9 mouse cellular contexts compared by ENCODE assay signal in genomic region chr5:105717294-105717693, GRCm38 (mm10). TPM values are rescaled to one million over a fixed set of nuclear protein-coding genes. Genes with fewer than 3 reads are reported as not detected.
DNase-seq lines count a peak whose midpoint lies in the region; ATAC-seq and TF ChIP-seq lines count a peak whose summit lies in the region.
"Had no signal": no experiment of that assay in that cellular context is flagged by ENCODE, and none has a peak within 500 bp of the region (broad histone marks: within the 10 kb centered on the region; RNA-seq: fewer than 3 reads in every experiment).

No protein-coding gene starts in this region.

- no peak overlapping the region for H3K9ac ChIP-seq in midbrain, embryonic 11.5 days (ENCODE audit: low read length)
- H3K9ac ChIP-seq in stomach, postnatal 0 days (ENCODE audit: low read length) = peak overlapping the region; percentile 13; the same call in 1 of the 2 replicates

- TF ChIP-seq EP300 in stomach, postnatal 0 days (optimal IDR thresholded peaks at IDR 0.05) = no peak

- DNase-seq in heart, adult 18-20 months = peak; percentile 22 to 39
- no peak for DNase-seq in heart, postnatal 25 days (ENCODE audit: low spot score)
- no peak for DNase-seq in midbrain, embryonic 10.5 days (ENCODE audit: low spot score)
- no peak for DNase-seq in midbrain, embryonic 11.5 days (ENCODE audit: low spot score, missing footprints)
- peak; percentile 40 to 49 for DNase-seq in kidney, postnatal 25 days
- no peak for DNase-seq in stomach, postnatal 0 days (ENCODE audit: low spot score)
- DNase-seq: right cerebral cortex, postnatal 14 days had no signal

- H3K9me3 ChIP-seq in midbrain, embryonic 10.5 days (replicated peaks) = no peaks in the 10 kb centered on the region
- H3K9me3 ChIP-seq in midbrain, embryonic 11.5 days (ENCODE audit: control insufficient read depth, low read length) = no peaks in the 10 kb centered on the region
- no peaks in the 10 kb centered on the region for H3K9me3 ChIP-seq in stomach, postnatal 0 days (ENCODE audit: control insufficient read depth, low read length)

- 0 out of 2 replicates have a peak overlapping the region, but pooled peaks have one; percentile 6 for H3K27ac ChIP-seq in midbrain, embryonic 10.5 days (replicated peaks)
- H3K27ac ChIP-seq in midbrain, embryonic 11.5 days (ENCODE audit: low read depth, low read length) = no peak overlapping the region
- no peak overlapping the region for H3K27ac ChIP-seq in stomach, postnatal 0 days (replicated peaks)

- no peak for TF ChIP-seq CTCF in stomach, postnatal 0 days (IDR thresholded peaks at IDR 0.05; ENCODE audit: low read depth)

- WGBS in midbrain, embryonic 10.5 days = 86% methylated on average over 7 of the region's 7 CpGs
- 80% methylated on average over 7 of the region's 7 CpGs for WGBS in midbrain, embryonic 11.5 days
- WGBS in stomach, postnatal 0 days = 41% methylated on average over 7 of the region's 7 CpGs

- H3K4me2 ChIP-seq in midbrain, embryonic 11.5 days = no peak overlapping the region
- H3K4me2 ChIP-seq in stomach, postnatal 0 days (replicated peaks; ENCODE audit: low read depth) = no peak overlapping the region

- no peak for ATAC-seq in midbrain, embryonic 11.5 days (ENCODE audit: low FRiP score)
- ATAC-seq in stomach, postnatal 0 days (ENCODE audit: low FRiP score, low TSS enrichment) = peak; percentile 28; the same call in 1 of the 2 replicates
- ATAC-seq in activated CD4-positive, CD25-positive, alpha-beta regulatory T cell, adult 4 months = no peak
- no peak for ATAC-seq in erythroblast, adult 5-6 weeks (replicated peaks; ENCODE audit: low FRiP score, poor library complexity, severe bottlenecking)

- intact Hi-C loops in heart, postnatal 25 days (cut with DNase I) = no loop called here

- H3K36me3 ChIP-seq in midbrain, embryonic 10.5 days = peaks cover 48% of the 10 kb centered on the region
- H3K36me3 ChIP-seq in midbrain, embryonic 11.5 days (ENCODE audit: control insufficient read depth, insufficient read depth, low read length) = no peaks in the 10 kb centered on the region
- no peaks in the 10 kb centered on the region for H3K36me3 ChIP-seq in stomach, postnatal 0 days (ENCODE audit: control insufficient read depth, insufficient read depth, low read length)

- H3K27me3 ChIP-seq in midbrain, embryonic 10.5 days (ENCODE audit: low read depth, poor library complexity, severe bottlenecking) = no peaks in the 10 kb centered on the region
- H3K27me3 ChIP-seq in midbrain, embryonic 11.5 days (ENCODE audit: control insufficient read depth, insufficient read depth, low read length) = no peaks in the 10 kb centered on the region
- no peaks in the 10 kb centered on the region for H3K27me3 ChIP-seq in stomach, postnatal 0 days (ENCODE audit: control insufficient read depth, insufficient read depth, low read length)

- peaks cover 26% of the 10 kb centered on the region for H3K4me1 ChIP-seq in midbrain, embryonic 10.5 days
- H3K4me1 ChIP-seq in midbrain, embryonic 11.5 days (ENCODE audit: control insufficient read depth, insufficient read depth, low read length) = no peaks in the 10 kb centered on the region
- peaks cover 13% of the 10 kb centered on the region; the same call in 1 of the 2 replicates for H3K4me1 ChIP-seq in stomach, postnatal 0 days (replicated peaks; ENCODE audit: control insufficient read depth, insufficient read depth)

- no peak overlapping the region for H3K4me3 ChIP-seq in midbrain, embryonic 10.5 days
- no peak overlapping the region for H3K4me3 ChIP-seq in midbrain, embryonic 11.5 days (ENCODE audit: low read depth, low read length)
- H3K4me3 ChIP-seq in stomach, postnatal 0 days (ENCODE audit: low read depth, low read length) = no peak overlapping the region

RNA-seq across cellular contexts. Expression of gene Lrrc8d, which starts 17.5 kb away (rescaled TPM):
- 1 to 10 TPM; 8.1 to 8.8 TPM for total RNA-seq in heart, adult 18-20 months (2021)
- 10 to 100 TPM in 1 of 2 experiments, 1 to 10 TPM in 1; 7.8 to 13.0 TPM for total RNA-seq in heart, postnatal 25 days (2021)
- polyA plus RNA-seq in midbrain, embryonic 10.5 days (2016; fragmentation: Nextera tagmentation; extraction: Ambion mirVana) = 20.7 and 24.1 TPM in 2 replicates
- 24.5 and 28.8 TPM in 2 replicates for polyA plus RNA-seq in midbrain, embryonic 11.5 days (2014; fragmentation: Nextera tagmentation; extraction: Ambion mirVana)
- 10.2 and 10.7 TPM in 2 replicates for polyA plus RNA-seq in stomach, postnatal 0 days (2015; fragmentation: Nextera tagmentation; extraction: Ambion mirVana)
- polyA plus RNA-seq in activated CD4-positive, CD25-positive, alpha-beta regulatory T cell, adult 4 months (2017; shearing (Covaris generic)) = 10 to 100 TPM; 16.9 to 23.7 TPM
- 11.5 and 14.4 TPM in 2 replicates for total RNA-seq in erythroblast, adult 5-6 weeks (2015; ENCODE audit: low replicate concordance)
- total RNA-seq in erythroblast, adult 5-6 weeks (2017; ENCODE audit: low replicate concordance) = 6.4 and 10.3 TPM in 2 replicates

Comparison
In these comparisons a context has a peak if more than half of its experiments do, and no peak if none do; other contexts are left out.
1. DNase-seq: peak in heart, adult 18-20 months (2 of 2) and kidney, postnatal 25 days (2 of 2); none in heart, postnatal 25 days (single experiment), midbrain, embryonic 10.5 days (single experiment), midbrain, embryonic 11.5 days (single experiment) and stomach, postnatal 0 days (single experiment).